Mouse (Mus musculus) layer of hippocampus, adult 18-20 months (tissue): ENCODE measurements at regions not wholly inside any gene's neighbourhood (a gene's known extent, or its start where the extent isn't known, plus 50 kb on each side); places are given as distances from the start of the nearest gene placed in this dataset.

Source experiments
- DNase-seq, 2 experiments: peaks; one replicate each; pipeline ENCODE4 v3.0.0; 2022; ENCODE audit warnings: low spot score in 2 of 2

- peak; percentile 50 to 57 for DNase-seq
Observed at GRCm38 (mm10) chr2:102250101-102250500, 63.9 kb upstream of the Ldlrad3 start.

- no peak for DNase-seq
Observed at GRCm38 (mm10) chr2:102246484-102246883, 60.3 kb upstream of the Ldlrad3 start.

GRCm38 (mm10) chr2:102244491-102244890 is 58.3 kb upstream of the Ldlrad3 start:
- DNase-seq: no peak

- DNase-seq: no peak
Observed at GRCm38 (mm10) chr2:102241626-102242025, 55.4 kb upstream of the Ldlrad3 start.

- DNase-seq: no peak
Observed at GRCm38 (mm10) chr2:102239712-102240505, 53.7 kb upstream of the Ldlrad3 start.
